Mouse (Mus musculus) heart, postnatal 10 days (tissue): ENCODE data around the gene Atox1. TPM values are rescaled to one million over a fixed set of nuclear protein-coding genes. Genes with fewer than 3 reads are reported as not detected.

Experiments
- microRNA-seq, 2 experiments: library from miRNA; unstranded; fragments of <30 nt; microRNA quantifications; one replicate each; pipeline ENCODE4 v1.2.0; 2022
- total RNA-seq, 2 experiments: library from RNA; stranded (reverse); gene quantifications; 2 replicates each; pipeline ENCODE4 v1.2.3; 2021

The Atox1 gene
- total RNA-seq, 2 experiments from 2014 or later = 168 to 169 TPM

Small RNAs within 50 kb of the gene (microRNA-seq; reads per million reads assigned to microRNA genes)
- gene Mir7652 = 0 reads per million in 2 experiments

Other genes starting within 250 kb of the Atox1 start
- under 1 TPM; 0.02 to 0.05 TPM for gene Fat2, start 124.7 kb downstream of the Atox1 start, total RNA-seq
- gene Sparc, start 38.1 kb downstream of the Atox1 start, total RNA-seq = 1,000 to 10,000 TPM; 1,750 to 1,767 TPM
- gene G3bp1, start 8.4 kb upstream of the Atox1 start, total RNA-seq = 10 to 100 TPM; 48.2 to 54.4 TPM
- gene Glra1, start 147.0 kb upstream of the Atox1 start, total RNA-seq = not detected